Mouse (Mus musculus) gastrocnemius, postnatal 4 days (tissue): ENCODE results near the gene Orm2. TPM values are rescaled to one million over a fixed set of nuclear protein-coding genes. Genes with fewer than 3 reads are reported as not detected.

Experiments used
- DNase-seq, 2 experiments: peaks; one replicate each; pipeline ENCODE4 v3.0.0; 2021 to 2022; ENCODE audit warnings: low spot score in 2 of 2, mixed read lengths in 2 of 2
- total RNA-seq, 2 experiments: library from RNA; stranded (reverse); gene quantifications; 2 replicates each; pipeline ENCODE4 v1.2.3; 2021

The Orm2 gene
- total RNA-seq, 2 experiments from 2014 or later, result not detected

- peak in 1 of 2 experiments; percentile 81 for DNase-seq
Measured at GRCm38 (mm10) chr4:63375367-63375766, 13.1 kb downstream of the Orm2 start.

- DNase-seq, result no peak
Measured at GRCm38 (mm10) chr4:63377483-63377882, 15.2 kb downstream of the Orm2 start.

GRCm38 (mm10) chr4:63382676-63383369 lies 20.6 kb downstream of the Orm2 start:
- no peak for DNase-seq

GRCm38 (mm10) chr4:63383474-63383873 lies 21.2 kb downstream of the Orm2 start:
- no peak for DNase-seq

- no peak for DNase-seq
Measured at GRCm38 (mm10) chr4:63384262-63384661, 22.0 kb downstream of the Orm2 start.

- DNase-seq, result no peak
Measured at GRCm38 (mm10) chr4:63385253-63385652, 23.0 kb downstream of the Orm2 start.

- no peak for DNase-seq
Measured at GRCm38 (mm10) chr4:63385784-63386183, 23.5 kb downstream of the Orm2 start.

GRCm38 (mm10) chr4:63388029-63388428 lies 25.8 kb downstream of the Orm2 start:
- DNase-seq, result no peak

GRCm38 (mm10) chr4:63389121-63389886 lies 27.1 kb downstream of the Orm2 start:
- DNase-seq, result no peak

GRCm38 (mm10) chr4:63389887-63390528 lies 27.8 kb downstream of the Orm2 start:
- no peak for DNase-seq

GRCm38 (mm10) chr4:63391322-63391721 lies 29.1 kb downstream of the Orm2 start:
- no peak for DNase-seq

GRCm38 (mm10) chr4:63397981-63398537 lies 35.8 kb downstream of the Orm2 start:
- no peak for DNase-seq

- DNase-seq, result peak in 1 of 2 experiments; percentile 70
Measured at GRCm38 (mm10) chr4:63398854-63399609, 36.8 kb downstream of the Orm2 start.

- no peak for DNase-seq
Measured at GRCm38 (mm10) chr4:63399691-63400270, 37.5 kb downstream of the Orm2 start.

- DNase-seq, result no peak
Measured at GRCm38 (mm10) chr4:63400541-63401306, 38.5 kb downstream of the Orm2 start.

- no peak for DNase-seq
Measured at GRCm38 (mm10) chr4:63401620-63402019, 39.4 kb downstream of the Orm2 start.

GRCm38 (mm10) chr4:63402056-63402455 lies 39.8 kb downstream of the Orm2 start:
- DNase-seq, result no peak

GRCm38 (mm10) chr4:63402558-63402957 lies 40.3 kb downstream of the Orm2 start:
- DNase-seq, result no peak

GRCm38 (mm10) chr4:63403040-63403959 lies 41.1 kb downstream of the Orm2 start, which contains the start of gene Akna:
TSS of gene Akna (minus strand) at chr4:63403354.
- peak; percentile 91 to 94 for DNase-seq
